Comparison of ENCODE assay signal across 9 mouse cellular contexts in genomic region chr4:119931923-119932322, GRCm38 (mm10).
DNase-seq lines count a peak whose midpoint lies in the region; ATAC-seq lines count a peak whose summit lies in the region.
"Had no signal": no experiment of that assay in that cellular context is flagged by ENCODE, and none has a peak within 500 bp of the region (broad histone marks: within the 10 kb centered on the region; RNA-seq: fewer than 3 reads in every experiment).

No protein-coding gene starts in this region.

- no peak overlapping the region for H3K9ac ChIP-seq in forebrain, embryonic 14.5 days (ENCODE audit: low read length)
- no peak overlapping the region for H3K9ac ChIP-seq in midbrain, embryonic 12.5 days (replicated peaks)
- H3K9ac ChIP-seq: embryonic facial prominence, embryonic 15.5 days; liver, embryonic 12.5 days had no signal

- no peaks in the 10 kb centered on the region for H3K9me3 ChIP-seq in forebrain, embryonic 14.5 days (replicated peaks; ENCODE audit: control insufficient read depth, low read length)
- H3K9me3 ChIP-seq in midbrain, embryonic 12.5 days = no peaks in the 10 kb centered on the region
- H3K9me3 ChIP-seq: embryonic facial prominence, embryonic 15.5 days; liver, embryonic 12.5 days had no signal

- H3K4me3 ChIP-seq in forebrain, embryonic 14.5 days (ENCODE audit: low read depth, low read length) = no peak overlapping the region
- H3K4me3 ChIP-seq in midbrain, embryonic 12.5 days = no peak overlapping the region
- H3K4me3 ChIP-seq: embryonic facial prominence, embryonic 15.5 days; liver, embryonic 12.5 days had no signal

- peak; percentile 68 for DNase-seq in NIH3T3 (ENCODE audit: low read depth)
- DNase-seq in cerebellum, adult 18-20 months = peak; percentile 77 to 83
- peak; percentile 62 for DNase-seq in forebrain, embryonic 14.5 days (ENCODE audit: low spot score)
- no peak for DNase-seq in thymus, postnatal 10 days (ENCODE audit: low spot score in 2 of 2)
- no peak for DNase-seq in layer of hippocampus, adult 8-10 months (ENCODE audit: low spot score in 2 of 2)
- no peak for DNase-seq in frontal cortex, postnatal 10 days (ENCODE audit: low spot score in 2 of 2)

- ATAC-seq in forebrain, embryonic 14.5 days = peak; percentile 57
- peak; percentile 77 for ATAC-seq in midbrain, embryonic 12.5 days (ENCODE audit: low FRiP score, low read depth)
- ATAC-seq: liver, embryonic 12.5 days had no signal

- H3K4me1 ChIP-seq in forebrain, embryonic 14.5 days (ENCODE audit: control insufficient read depth, insufficient read depth, low read length) = peaks cover 9% of the 10 kb centered on the region
- peaks cover 18% of the 10 kb centered on the region for H3K4me1 ChIP-seq in midbrain, embryonic 12.5 days
- H3K4me1 ChIP-seq: embryonic facial prominence, embryonic 15.5 days; liver, embryonic 12.5 days had no signal

- WGBS in forebrain, embryonic 14.5 days = 32% methylated on average over 8 of the region's 8 CpGs
- WGBS in midbrain, embryonic 12.5 days = 24% methylated on average over 8 of the region's 8 CpGs

- no peaks in the 10 kb centered on the region for H3K36me3 ChIP-seq in forebrain, embryonic 14.5 days (ENCODE audit: control insufficient read depth, insufficient read depth, low read length)
- no peaks in the 10 kb centered on the region for H3K36me3 ChIP-seq in midbrain, embryonic 12.5 days
- H3K36me3 ChIP-seq: embryonic facial prominence, embryonic 15.5 days; liver, embryonic 12.5 days had no signal

- H3K27me3 ChIP-seq in forebrain, embryonic 14.5 days (replicated peaks; ENCODE audit: control insufficient read depth, insufficient read depth, low read length) = no peaks in the 10 kb centered on the region
- peaks cover 7% of the 10 kb centered on the region; the same call in 1 of the 2 replicates for H3K27me3 ChIP-seq in midbrain, embryonic 12.5 days
- H3K27me3 ChIP-seq: embryonic facial prominence, embryonic 15.5 days; liver, embryonic 12.5 days had no signal

- no peak overlapping the region for H3K4me2 ChIP-seq in forebrain, embryonic 14.5 days (ENCODE audit: low read length)
- no peak overlapping the region for H3K4me2 ChIP-seq in midbrain, embryonic 12.5 days (replicated peaks)
- H3K4me2 ChIP-seq: embryonic facial prominence, embryonic 15.5 days; liver, embryonic 12.5 days had no signal

- 0 out of 2 replicates have a peak overlapping the region, but pooled peaks have one; percentile 55 for H3K27ac ChIP-seq in forebrain, embryonic 14.5 days (ENCODE audit: low read depth, low read length)
- H3K27ac ChIP-seq in midbrain, embryonic 12.5 days (replicated peaks) = no peak overlapping the region
- H3K27ac ChIP-seq: embryonic facial prominence, embryonic 15.5 days; liver, embryonic 12.5 days had no signal

Comparison
In these comparisons a context has a peak if more than half of its experiments do, and no peak if none do; other contexts are left out.
1. DNase-seq: peak in NIH3T3 (single experiment), cerebellum, adult 18-20 months (2 of 2) and forebrain, embryonic 14.5 days (single experiment); none in thymus, postnatal 10 days (0 of 2), layer of hippocampus, adult 8-10 months (0 of 2) and frontal cortex, postnatal 10 days (0 of 2).